Mouse (Mus musculus): Measurements from ENCODE around the gene B4galnt2.

- TF ChIP-seq ETS1 (conservative IDR thresholded peaks at IDR 0.05; ENCODE audit: low read depth, low read length) (peak; percentile 91), ZC3H11A (IDR thresholded peaks at IDR 0.05; ENCODE audit: low read depth, low read length) (no peak), NRF1 (IDR thresholded peaks at IDR 0.05; ENCODE audit: low read depth, low read length) (no peak), BHLHE40 (IDR thresholded peaks at IDR 0.05; ENCODE audit: low read depth, low read length) (peak; percentile 96), POLR2A (IDR thresholded peaks at IDR 0.05; ENCODE audit: low read depth, low read length) (peak; percentile 81), CTCF (conservative IDR thresholded peaks at IDR 0.05 in 1 of 2, IDR thresholded peaks at IDR 0.05 in 1 of 2; ENCODE audit: low read depth in 2 of 2, low read length in 2 of 2) (no peak; a peak in 1 of 4 replicates), GABPA (IDR thresholded peaks at IDR 0.05; ENCODE audit: insufficient replicate concordance, low read depth, low read length) (no peak), RCOR1 (conservative IDR thresholded peaks at IDR 0.05; ENCODE audit: low read depth, low read length) (peak; percentile 85), USF1 (IDR thresholded peaks at IDR 0.05; ENCODE audit: low read depth, low read length) (peak; percentile 28), MAX (IDR thresholded peaks at IDR 0.05; ENCODE audit: low read length) (peak; percentile 77), ZNF384 (IDR thresholded peaks at IDR 0.05; ENCODE audit: low read depth, low read length) (no peak), IRF4 (IDR thresholded peaks at IDR 0.05; ENCODE audit: low read depth, low read length) (peak; percentile 86), TBP (conservative IDR thresholded peaks at IDR 0.05; ENCODE audit: low read depth, low read length) (peak; percentile 73)
Observed at GRCm38 (mm10) chr11:95834742-95835710, 79.7 kb downstream of the B4galnt2 start.

Data from CH12.LX (cell line).